Mouse (Mus musculus) ES-E14 (cell line): ENCODE data around the gene Tpst1.

ENCODE experiments used
- CHD2 ChIP-seq: IDR thresholded peaks from 2 replicates; pipeline ENCODE4 v1.6.1; 2014; ENCODE audit warnings: mild to moderate bottlenecking, low read depth, low read length, inconsistent platforms
- HCFC1 ChIP-seq: IDR thresholded peaks from 2 replicates; pipeline ENCODE4 v1.6.1; 2012; ENCODE audit warnings: low read length, inconsistent platforms, borderline replicate concordance; ENCODE audit not compliant: insufficient read depth
- MAFK ChIP-seq: IDR thresholded peaks from 2 replicates; pipeline ENCODE4 v1.6.1; 2014; ENCODE audit warnings: mild to moderate bottlenecking, low read depth, low read length, inconsistent platforms; ENCODE audit not compliant: insufficient read depth
- ZC3H11A ChIP-seq: IDR thresholded peaks from 2 replicates; pipeline ENCODE4 v1.6.1; 2012; ENCODE audit warnings: low read depth, mild to moderate bottlenecking, inconsistent platforms, low read length, borderline replicate concordance
- ZNF384 ChIP-seq: IDR thresholded peaks from 2 replicates; pipeline ENCODE4 v1.6.1; 2012; ENCODE audit warnings: low read depth, low read length, inconsistent platforms

DNA sequence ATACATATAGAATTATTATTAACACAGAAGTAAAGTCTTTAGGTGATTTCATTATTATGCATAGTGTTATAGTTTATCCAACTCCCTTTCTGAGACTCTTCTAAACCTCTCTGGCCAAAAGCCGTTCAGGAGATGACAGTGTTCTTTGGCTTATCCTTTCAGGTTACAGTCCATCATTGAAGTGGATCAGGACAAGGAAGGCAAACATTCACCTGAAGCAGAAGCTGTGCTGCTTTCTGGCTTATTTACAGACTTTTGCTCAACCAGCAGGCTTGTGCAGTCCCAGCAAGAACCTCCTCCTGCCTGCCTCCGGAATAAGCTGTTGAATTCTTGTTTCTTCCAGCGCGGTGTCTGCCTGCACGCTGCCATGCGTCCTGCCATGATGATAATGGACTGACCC is at the start of gene Tpst1:
- TF ChIP-seq HCFC1: no peak
- no peak for TF ChIP-seq MAFK
- TF ChIP-seq CHD2: no peak
- no peak for TF ChIP-seq ZNF384
- TF ChIP-seq ZC3H11A: no peak
